Mouse (Mus musculus): ENCODE measurements around the gene Smco3. TPM values are rescaled to one million over a fixed set of nuclear protein-coding genes. Genes with fewer than 3 reads are reported as not detected.
A peak's percentile ranks its signal among the peaks of the same experiment; 100 is the strongest.

Smco3 gene
- polyA plus RNA-seq, 1 experiment from 2014 or later, result 0.63 TPM

- 92% methylated on average over 3 of the region's 3 CpGs for WGBS
- H3K27ac ChIP-seq (replicated peaks), result no peak overlapping the region
- TF ChIP-seq CTCF (IDR thresholded peaks at IDR 0.05; ENCODE audit: low read depth) (no peak), EP300 (optimal IDR thresholded peaks at IDR 0.05) (no peak)
- no peaks in the 10 kb centered on the region for H3K36me3 ChIP-seq (ENCODE audit: control insufficient read depth, insufficient read depth, low read length)
- H3K9ac ChIP-seq (ENCODE audit: low read length), result no peak overlapping the region
- no peak overlapping the region for H3K4me2 ChIP-seq (replicated peaks; ENCODE audit: low read depth)
- no peak for ATAC-seq (ENCODE audit: low FRiP score, low TSS enrichment)
- H3K27me3 ChIP-seq (ENCODE audit: control insufficient read depth, insufficient read depth, low read length), result no peaks in the 10 kb centered on the region
- H3K4me3 ChIP-seq (ENCODE audit: low read depth, low read length), result no peak overlapping the region
- DNase-seq (ENCODE audit: low spot score), result no peak
- H3K4me1 ChIP-seq (replicated peaks; ENCODE audit: control insufficient read depth, insufficient read depth), result no peaks in the 10 kb centered on the region
- no peaks in the 10 kb centered on the region for H3K9me3 ChIP-seq (ENCODE audit: control insufficient read depth, low read length)
Measured at GRCm38 (mm10) chr6:136847267-136847666, 12.0 kb upstream of the Smco3 start.

DNA sequence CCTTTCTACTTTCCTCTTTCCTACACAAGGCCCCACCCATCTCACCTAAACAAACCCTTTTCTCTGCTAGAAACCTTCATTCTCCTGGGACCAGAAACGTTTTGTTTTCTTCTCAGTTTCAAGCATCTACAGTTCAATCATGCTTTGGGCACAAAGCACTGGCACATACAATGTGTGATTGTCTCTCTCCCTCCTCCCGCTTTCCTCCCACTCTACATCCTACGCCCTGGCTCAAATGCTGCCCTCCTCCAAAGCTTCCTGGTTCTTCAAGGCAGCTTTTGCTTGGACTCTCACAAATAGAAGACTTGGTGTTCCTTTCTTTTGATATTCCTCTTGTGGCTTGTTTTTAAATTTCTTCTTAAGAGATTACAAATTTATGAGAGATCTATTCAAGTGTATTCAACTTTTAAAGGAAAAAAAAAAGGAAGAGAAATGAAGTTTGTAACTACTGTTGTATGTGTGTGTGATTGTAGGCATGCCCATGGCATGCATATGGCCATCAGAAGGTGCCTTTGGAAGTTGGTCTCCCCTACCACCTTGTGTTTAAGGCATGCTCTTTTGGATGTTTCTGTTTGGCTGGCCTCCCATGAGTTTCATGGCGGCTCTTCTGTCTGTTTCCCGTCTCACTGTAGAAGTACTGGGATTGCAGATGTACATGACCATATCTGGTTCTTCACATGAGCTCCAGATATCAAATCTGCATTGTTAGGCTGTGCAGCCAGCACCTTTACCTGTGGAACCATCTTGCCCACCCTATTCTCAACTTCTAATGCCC lies 10.6 kb upstream of the Smco3 start:
- ATAC-seq (ENCODE audit: low FRiP score, low TSS enrichment) (no peak), DNase-seq (ENCODE audit: low spot score) (no peak)
- WGBS, result 72% methylated on average over 5 of the region's 5 CpGs
- H3K9me3 ChIP-seq (ENCODE audit: control insufficient read depth, low read length), result no peaks in the 10 kb centered on the region
- no peak overlapping the region for H3K27ac ChIP-seq (replicated peaks)
- H3K4me2 ChIP-seq (replicated peaks; ENCODE audit: low read depth), result no peak overlapping the region
- H3K4me1 ChIP-seq (replicated peaks; ENCODE audit: control insufficient read depth, insufficient read depth), result no peaks in the 10 kb centered on the region
- no peaks in the 10 kb centered on the region for H3K36me3 ChIP-seq (ENCODE audit: control insufficient read depth, insufficient read depth, low read length)
- H3K27me3 ChIP-seq (ENCODE audit: control insufficient read depth, insufficient read depth, low read length), result no peaks in the 10 kb centered on the region
- no peak overlapping the region for H3K9ac ChIP-seq (ENCODE audit: low read length)
- TF ChIP-seq EP300 (optimal IDR thresholded peaks at IDR 0.05), result no peak
- no peak for TF ChIP-seq CTCF (IDR thresholded peaks at IDR 0.05; ENCODE audit: low read depth)
- no peak overlapping the region for H3K4me3 ChIP-seq (ENCODE audit: low read depth, low read length)

- H3K36me3 ChIP-seq (ENCODE audit: control insufficient read depth, insufficient read depth, low read length), result no peaks in the 10 kb centered on the region
- H3K9ac ChIP-seq (ENCODE audit: low read length), result no peak overlapping the region
- no peak overlapping the region for H3K27ac ChIP-seq (replicated peaks)
- no peaks in the 10 kb centered on the region for H3K4me1 ChIP-seq (replicated peaks; ENCODE audit: control insufficient read depth, insufficient read depth)
- no peaks in the 10 kb centered on the region for H3K9me3 ChIP-seq (ENCODE audit: control insufficient read depth, low read length)
- TF ChIP-seq EP300 (optimal IDR thresholded peaks at IDR 0.05), result no peak
- TF ChIP-seq CTCF (IDR thresholded peaks at IDR 0.05; ENCODE audit: low read depth), result no peak
- no peak for DNase-seq (ENCODE audit: low spot score)
- H3K4me2 ChIP-seq (replicated peaks; ENCODE audit: low read depth), result no peak overlapping the region
- 56% methylated on average over 2 of the region's 2 CpGs for WGBS
- ATAC-seq (ENCODE audit: low FRiP score, low TSS enrichment), result no peak
- no peak overlapping the region for H3K4me3 ChIP-seq (ENCODE audit: low read depth, low read length)
- no peaks in the 10 kb centered on the region for H3K27me3 ChIP-seq (ENCODE audit: control insufficient read depth, insufficient read depth, low read length)
Measured at GRCm38 (mm10) chr6:136844903-136845302, 9.7 kb upstream of the Smco3 start.

DNA sequence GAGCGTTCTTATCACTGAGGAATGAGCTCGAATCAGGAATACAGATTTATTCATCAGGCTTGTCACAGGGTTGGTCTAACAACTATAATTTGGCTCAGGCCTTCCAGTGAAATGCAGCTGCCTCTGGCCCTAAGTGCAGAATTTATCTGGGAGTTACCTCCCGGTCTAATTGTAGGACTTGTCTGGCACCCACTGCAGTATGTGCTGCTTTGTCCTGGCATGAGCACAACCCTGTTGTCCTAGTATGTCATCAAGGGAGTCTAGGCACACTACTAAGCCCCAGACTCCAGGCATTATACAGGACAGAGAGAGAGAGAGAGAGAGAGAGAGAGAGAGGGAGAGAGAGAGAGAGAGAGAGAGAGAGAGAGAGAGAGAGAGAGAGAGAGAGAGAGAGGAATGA lies 2.1 kb upstream of the Smco3 start:
- Histone ChIP-seq H3K4me1 (replicated peaks; ENCODE audit: control insufficient read depth, insufficient read depth) (no peaks in the 10 kb centered on the region), H3K4me2 (replicated peaks; ENCODE audit: low read depth) (no peak overlapping the region), H3K4me3 (ENCODE audit: low read depth, low read length) (no peak overlapping the region), H3K9ac (ENCODE audit: low read length) (no peak overlapping the region), H3K36me3 (ENCODE audit: control insufficient read depth, insufficient read depth, low read length) (no peaks in the 10 kb centered on the region), H3K9me3 (ENCODE audit: control insufficient read depth, low read length) (no peaks in the 10 kb centered on the region), H3K27ac (replicated peaks) (no peak overlapping the region), H3K27me3 (ENCODE audit: control insufficient read depth, insufficient read depth, low read length) (no peaks in the 10 kb centered on the region)
- TF ChIP-seq EP300 (optimal IDR thresholded peaks at IDR 0.05) (no peak), CTCF (IDR thresholded peaks at IDR 0.05; ENCODE audit: low read depth) (no peak)
- ATAC-seq (ENCODE audit: low FRiP score, low TSS enrichment), result no peak
- 67% methylated on average over 3 of the region's 3 CpGs for WGBS
- DNase-seq (ENCODE audit: low spot score), result no peak

GRCm38 (mm10) chr6:136831712-136832111 lies 3.5 kb downstream of the Smco3 start:
- WGBS, result 67% methylated on average over 5 of the region's 5 CpGs
- H3K4me3 ChIP-seq (ENCODE audit: low read depth, low read length), result no peak overlapping the region
- no peaks in the 10 kb centered on the region for H3K36me3 ChIP-seq (ENCODE audit: control insufficient read depth, insufficient read depth, low read length)
- no peak overlapping the region for H3K27ac ChIP-seq (replicated peaks)
- ATAC-seq (ENCODE audit: low FRiP score, low TSS enrichment) (no peak), DNase-seq (ENCODE audit: low spot score) (no peak)
- TF ChIP-seq EP300 (optimal IDR thresholded peaks at IDR 0.05), result no peak
- no peak for TF ChIP-seq CTCF (IDR thresholded peaks at IDR 0.05; ENCODE audit: low read depth)
- no peaks in the 10 kb centered on the region for H3K27me3 ChIP-seq (ENCODE audit: control insufficient read depth, insufficient read depth, low read length)
- no peak overlapping the region for H3K9ac ChIP-seq (ENCODE audit: low read length)
- no peaks in the 10 kb centered on the region for H3K9me3 ChIP-seq (ENCODE audit: control insufficient read depth, low read length)
- H3K4me2 ChIP-seq (replicated peaks; ENCODE audit: low read depth), result no peak overlapping the region
- peaks cover 2% of the 10 kb centered on the region; the same call in 1 of the 2 replicates for H3K4me1 ChIP-seq (replicated peaks; ENCODE audit: control insufficient read depth, insufficient read depth)

GRCm38 (mm10) chr6:136828681-136829080 lies 6.6 kb downstream of the Smco3 start:
- Histone ChIP-seq H3K9ac (ENCODE audit: low read length) (no peak overlapping the region), H3K27ac (replicated peaks) (0 out of 2 replicates have a peak overlapping the region, but pooled peaks have one; percentile 45), H3K27me3 (ENCODE audit: control insufficient read depth, insufficient read depth, low read length) (no peaks in the 10 kb centered on the region), H3K36me3 (ENCODE audit: control insufficient read depth, insufficient read depth, low read length) (peaks cover 12% of the 10 kb centered on the region; the same call in 1 of the 2 replicates), H3K4me3 (ENCODE audit: low read depth, low read length) (peak overlapping the region; percentile 39), H3K4me2 (replicated peaks; ENCODE audit: low read depth) (peak overlapping the region; percentile 54), H3K4me1 (replicated peaks; ENCODE audit: control insufficient read depth, insufficient read depth) (peaks cover 2% of the 10 kb centered on the region; the same call in 1 of the 2 replicates), H3K9me3 (ENCODE audit: control insufficient read depth, low read length) (no peaks in the 10 kb centered on the region)
- no peak for ATAC-seq (ENCODE audit: low FRiP score, low TSS enrichment)
- DNase-seq (ENCODE audit: low spot score), result no peak
- WGBS, result 33% methylated on average over 4 of the region's 4 CpGs
- TF ChIP-seq EP300 (optimal IDR thresholded peaks at IDR 0.05), result no peak
- no peak for TF ChIP-seq CTCF (IDR thresholded peaks at IDR 0.05; ENCODE audit: low read depth)
